Mouse (Mus musculus) thymus, adult 2 months (tissue): ENCODE results near the gene Bckdhb.

Experiments used
- CTCF ChIP-seq: fragments of 200-500 bp; IDR thresholded peaks from 2 replicates; pipeline ENCODE4 v1.5.1; 2012; ENCODE audit warnings: mild to moderate bottlenecking, control low read depth, low read length, moderate library complexity, borderline replicate concordance; ENCODE audit not compliant: control insufficient read depth, poor library complexity, insufficient read depth; ENCODE audit errors: extremely low read depth
- POLR2A ChIP-seq: fragments of 200-500 bp; IDR thresholded peaks from 2 replicates; pipeline ENCODE4 v1.6.1; 2012; ENCODE audit warnings: mild to moderate bottlenecking, low read length, control low read depth, moderate library complexity; ENCODE audit not compliant: control insufficient read depth, poor library complexity, insufficient read depth; ENCODE audit errors: extremely low read depth

- TF ChIP-seq CTCF = no peak
- TF ChIP-seq POLR2A = no peak
These were observed 39.4 kb downstream of the Bckdhb start for GRCm38 (mm10) chr9:83964376-83964775.
